Mouse (Mus musculus) C2C12 (cell line): ENCODE data around the gene Ddhd1.

Experiments
- CTCF ChIP-seq: IDR thresholded peaks from one replicate; pipeline ENCODE4 v1.5.1; 2011; ENCODE audit not compliant: control insufficient read depth, insufficient read depth, insufficient read length
- FOSL1 ChIP-seq: IDR thresholded peaks from one replicate; pipeline ENCODE4 v1.8.0; 2011; ENCODE audit warnings: mild to moderate bottlenecking, low read length; ENCODE audit not compliant: poor library complexity, insufficient read depth, severe bottlenecking
- MAX ChIP-seq: IDR thresholded peaks from one replicate; pipeline ENCODE4 v1.6.1; 2011; ENCODE audit warnings: mild to moderate bottlenecking, control low read depth
- MYOD1 ChIP-seq: IDR thresholded peaks from one replicate; pipeline ENCODE4 v1.6.1; 2011; ENCODE audit warnings: low read depth; ENCODE audit not compliant: control insufficient read depth, insufficient read length
- MYOG ChIP-seq: IDR thresholded peaks from one replicate; pipeline ENCODE4 v1.6.1; 2011; ENCODE audit not compliant: control insufficient read depth, insufficient read length; ENCODE audit errors: extremely low read depth
- USF1 ChIP-seq: IDR thresholded peaks from one replicate; pipeline ENCODE4 v1.6.1; 2011; ENCODE audit warnings: low read depth, mild to moderate bottlenecking, control low read depth, moderate library complexity

GRCm38 (mm10) chr14:45660315-45660714, 2.4 kb upstream of the Ddhd1 start:
- TF ChIP-seq CTCF (no peak), FOSL1 (no peak), USF1 (no peak), MAX (no peak), MYOG (no peak), MYOD1 (no peak)
